Mouse (Mus musculus): ENCODE results near the gene Mag. TPM values are rescaled to one million over a fixed set of nuclear protein-coding genes. Genes with fewer than 3 reads are reported as not detected.

Mag gene
- polyA plus RNA-seq, 1 experiment, result 0.48 TPM

DNA sequence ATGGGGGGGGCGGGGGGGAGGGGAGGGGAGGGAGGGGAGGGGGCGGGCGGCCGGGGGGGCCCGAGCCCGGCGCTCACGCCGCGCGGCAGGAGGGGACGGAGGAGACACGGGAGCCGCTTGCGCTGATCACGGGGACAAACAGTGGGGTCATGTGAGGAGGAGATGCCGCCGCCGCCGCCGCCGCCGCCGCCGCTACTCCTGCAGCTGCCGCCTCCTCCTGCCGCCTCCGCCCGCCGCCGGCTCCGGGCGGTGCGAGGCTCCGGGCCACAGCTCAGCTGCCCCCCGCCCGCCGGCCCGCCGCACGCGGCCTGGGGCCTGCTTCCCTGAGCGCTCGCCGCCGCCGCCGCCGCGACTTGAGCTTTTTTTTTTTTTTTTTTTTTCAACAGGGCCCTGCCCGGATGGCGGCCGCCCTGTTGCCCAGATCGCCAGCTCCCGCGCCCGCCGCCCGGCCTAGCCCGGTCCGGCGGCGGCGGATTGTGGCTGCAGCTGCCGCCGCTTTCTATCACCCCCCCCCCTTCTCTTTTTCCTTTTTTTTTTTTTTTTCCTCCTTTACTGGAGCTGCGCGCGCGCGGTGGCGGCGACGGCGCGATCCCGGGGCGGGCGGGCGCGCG is 42.2 kb upstream of the Mag start, which contains the start of gene Usf2:
TSS of gene Usf2 (minus strand) at position 48 of the 611 bp plus-strand sequence.
- Histone ChIP-seq H3K27ac (ENCODE audit: insufficient read depth, low read depth, low read length) (peak within 1 kb of the TSS; percentile 100), H3K36me3 (ENCODE audit: control insufficient read depth, insufficient read depth, low read length) (peaks cover 55% of the 10 kb centered on the region), H3K4me1 (ENCODE audit: control insufficient read depth, insufficient read depth, insufficient read length, low read length) (peaks cover 6% of the 10 kb centered on the region), H3K4me3 (ENCODE audit: low read depth, low read length) (peak within 1 kb of the TSS; percentile 100), H3K27me3 (ENCODE audit: control insufficient read depth, insufficient read depth, low read length) (no peaks in the 10 kb centered on the region)
- TF ChIP-seq CTCF (IDR thresholded peaks at IDR 0.05; ENCODE audit: extremely low read depth, insufficient read length, insufficient replicate concordance, low read depth, low read length) (no peak), POLR2A (IDR thresholded peaks at IDR 0.05; ENCODE audit: low read depth, low read length) (no peak; the same call in 1 of the 2 replicates)
- WGBS, result under 1% methylated on average over 79 of the region's 82 CpGs

- WGBS, result under 1% methylated on average over 43 of the region's 49 CpGs
- Histone ChIP-seq H3K4me1 (ENCODE audit: control insufficient read depth, insufficient read depth, insufficient read length, low read length) (peaks cover 6% of the 10 kb centered on the region), H3K27me3 (ENCODE audit: control insufficient read depth, insufficient read depth, low read length) (no peaks in the 10 kb centered on the region), H3K4me3 (ENCODE audit: low read depth, low read length) (peak overlapping the region; percentile 100), H3K36me3 (ENCODE audit: control insufficient read depth, insufficient read depth, low read length) (peaks cover 56% of the 10 kb centered on the region), H3K27ac (ENCODE audit: insufficient read depth, low read depth, low read length) (peak overlapping the region; percentile 32)
- TF ChIP-seq CTCF (IDR thresholded peaks at IDR 0.05; ENCODE audit: extremely low read depth, insufficient read length, insufficient replicate concordance, low read depth, low read length) (no peak), POLR2A (IDR thresholded peaks at IDR 0.05; ENCODE audit: low read depth, low read length) (no peak)
Measured at GRCm38 (mm10) chr7:30956357-30956751, 41.7 kb upstream of the Mag start.

DNA sequence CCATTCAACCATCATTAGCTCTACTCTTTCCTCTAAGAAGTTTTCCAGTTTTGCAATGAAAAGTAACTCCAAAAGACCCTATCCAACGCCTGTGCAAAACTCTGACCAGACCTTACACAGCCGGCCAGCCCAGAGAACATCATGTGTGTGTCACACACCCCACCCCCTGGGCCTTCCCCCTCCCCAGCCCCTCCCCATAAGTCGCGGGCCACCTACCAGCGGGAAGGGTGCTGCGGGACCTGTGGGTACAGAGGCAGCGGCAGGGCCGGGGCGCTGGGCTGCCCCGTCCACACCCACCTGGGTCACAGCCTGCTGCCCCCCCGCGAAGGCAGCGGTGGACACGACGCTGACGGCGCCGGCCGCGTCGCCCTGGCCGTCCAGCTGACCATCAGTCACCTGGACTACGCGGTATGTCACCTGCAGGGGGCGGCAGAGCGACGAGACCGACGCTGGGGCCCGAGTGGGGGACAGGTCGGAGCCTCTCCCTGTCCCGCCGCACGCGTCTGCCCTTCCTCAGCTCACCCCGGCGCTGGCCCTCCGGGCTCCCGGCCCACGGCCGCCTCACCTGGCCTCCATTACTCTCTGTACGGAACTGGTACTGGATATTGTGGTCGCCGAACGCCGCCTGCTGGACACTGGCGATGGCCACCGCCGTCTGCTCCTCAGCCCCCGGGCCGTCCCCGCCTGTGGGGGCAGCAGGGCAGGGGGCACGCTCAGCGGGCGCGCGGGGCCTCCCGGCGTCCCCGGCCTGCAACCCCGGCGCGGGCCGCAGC is 41.1 kb upstream of the Mag start:
- H3K36me3 ChIP-seq (ENCODE audit: control insufficient read depth, insufficient read depth, low read length), result peaks cover 54% of the 10 kb centered on the region
- H3K27me3 ChIP-seq (ENCODE audit: control insufficient read depth, insufficient read depth, low read length), result no peaks in the 10 kb centered on the region
- peak overlapping the region; percentile 32 for H3K27ac ChIP-seq (ENCODE audit: insufficient read depth, low read depth, low read length)
- 1% methylated on average over 63 of the region's 64 CpGs for WGBS
- H3K4me1 ChIP-seq (ENCODE audit: control insufficient read depth, insufficient read depth, insufficient read length, low read length), result peaks cover 6% of the 10 kb centered on the region
- TF ChIP-seq CTCF (IDR thresholded peaks at IDR 0.05; ENCODE audit: extremely low read depth, insufficient read length, insufficient replicate concordance, low read depth, low read length) (peak; percentile 82), POLR2A (IDR thresholded peaks at IDR 0.05; ENCODE audit: low read depth, low read length) (peak; percentile 30)
- peak overlapping the region; percentile 100 for H3K4me3 ChIP-seq (ENCODE audit: low read depth, low read length)

GRCm38 (mm10) chr7:30954971-30955520 is 40.4 kb upstream of the Mag start:
- Histone ChIP-seq H3K27me3 (ENCODE audit: control insufficient read depth, insufficient read depth, low read length) (no peaks in the 10 kb centered on the region), H3K27ac (ENCODE audit: insufficient read depth, low read depth, low read length) (no peak overlapping the region), H3K4me3 (ENCODE audit: low read depth, low read length) (no peak overlapping the region), H3K4me1 (ENCODE audit: control insufficient read depth, insufficient read depth, insufficient read length, low read length) (peaks cover 6% of the 10 kb centered on the region), H3K36me3 (ENCODE audit: control insufficient read depth, insufficient read depth, low read length) (peaks cover 54% of the 10 kb centered on the region)
- TF ChIP-seq CTCF (IDR thresholded peaks at IDR 0.05; ENCODE audit: extremely low read depth, insufficient read length, insufficient replicate concordance, low read depth, low read length) (no peak), POLR2A (IDR thresholded peaks at IDR 0.05; ENCODE audit: low read depth, low read length) (no peak)
- WGBS, result 82% methylated on average over 12 of the region's 12 CpGs

DNA sequence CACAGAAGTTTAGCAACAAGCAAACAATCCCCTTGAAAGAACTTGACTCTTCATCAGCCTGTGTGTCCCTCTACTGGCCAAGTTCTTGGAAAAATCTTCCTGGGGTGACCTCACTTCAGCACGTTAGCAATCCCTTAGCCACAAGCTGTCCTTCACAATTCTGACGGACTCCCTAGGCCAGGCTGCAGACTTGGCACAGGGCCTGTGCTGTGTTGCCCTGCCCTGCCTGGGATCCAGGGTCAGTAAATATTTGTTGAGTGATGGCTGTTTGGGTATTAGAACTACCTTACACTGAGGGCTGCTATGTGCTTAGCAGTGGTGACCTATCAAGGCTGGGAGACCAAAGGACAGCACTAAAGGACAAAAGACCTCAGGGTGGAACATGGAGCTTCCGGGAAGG is 39.4 kb upstream of the Mag start:
- H3K4me3 ChIP-seq (ENCODE audit: low read depth, low read length), result no peak overlapping the region
- no peaks in the 10 kb centered on the region for H3K27me3 ChIP-seq (ENCODE audit: control insufficient read depth, insufficient read depth, low read length)
- peaks cover 6% of the 10 kb centered on the region for H3K4me1 ChIP-seq (ENCODE audit: control insufficient read depth, insufficient read depth, insufficient read length, low read length)
- no peak for TF ChIP-seq POLR2A (IDR thresholded peaks at IDR 0.05; ENCODE audit: low read depth, low read length)
- TF ChIP-seq CTCF (IDR thresholded peaks at IDR 0.05; ENCODE audit: extremely low read depth, insufficient read length, insufficient replicate concordance, low read depth, low read length), result no peak
- peaks cover 53% of the 10 kb centered on the region for H3K36me3 ChIP-seq (ENCODE audit: control insufficient read depth, insufficient read depth, low read length)
- whole genome bisulfite sequencing, result 64% methylated on average over 3 of the region's 3 CpGs
- no peak overlapping the region for H3K27ac ChIP-seq (ENCODE audit: insufficient read depth, low read depth, low read length)

DNA sequence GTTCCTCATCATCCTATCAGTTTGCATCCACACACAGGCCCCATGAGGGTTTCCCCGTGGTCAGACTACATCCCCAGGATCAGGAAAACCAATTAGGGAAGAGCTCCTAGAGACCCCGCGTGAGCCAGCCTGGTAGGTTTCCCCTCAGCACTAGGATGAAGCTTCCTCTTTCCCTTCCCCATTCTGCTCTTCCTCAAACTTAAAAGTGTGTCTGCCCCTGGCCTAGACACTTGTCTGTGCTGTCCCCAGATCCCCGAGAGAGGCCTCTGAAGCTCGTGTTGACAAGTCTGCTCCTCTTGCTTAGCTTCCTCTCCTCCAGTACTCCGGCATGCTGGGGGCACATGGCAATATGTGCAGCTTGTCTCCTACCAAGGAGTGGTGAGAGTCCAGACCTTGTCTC is 38.8 kb upstream of the Mag start:
- H3K27ac ChIP-seq (ENCODE audit: insufficient read depth, low read depth, low read length), result no peak overlapping the region
- peaks cover 50% of the 10 kb centered on the region for H3K36me3 ChIP-seq (ENCODE audit: control insufficient read depth, insufficient read depth, low read length)
- no peak for TF ChIP-seq POLR2A (IDR thresholded peaks at IDR 0.05; ENCODE audit: low read depth, low read length)
- no peak for TF ChIP-seq CTCF (IDR thresholded peaks at IDR 0.05; ENCODE audit: extremely low read depth, insufficient read length, insufficient replicate concordance, low read depth, low read length)
- H3K4me1 ChIP-seq (ENCODE audit: control insufficient read depth, insufficient read depth, insufficient read length, low read length), result peaks cover 6% of the 10 kb centered on the region
- 86% methylated on average over 6 of the region's 6 CpGs for WGBS
- no peaks in the 10 kb centered on the region for H3K27me3 ChIP-seq (ENCODE audit: control insufficient read depth, insufficient read depth, low read length)
- no peak overlapping the region for H3K4me3 ChIP-seq (ENCODE audit: low read depth, low read length)

Data from small intestine, adult 2 months (tissue).